Mouse (Mus musculus): ENCODE measurements at regions not wholly inside any gene's neighbourhood (a gene's known extent, or its start where the extent isn't known, plus 50 kb on each side); places are given as distances from the start of the nearest gene placed in this dataset.

- DNase-seq (ENCODE audit: low spot score): peak; percentile 75
These were observed 119.1 kb upstream of the Nbea start for GRCm38 (mm10) chr3:56302346-56303185.

GRCm38 (mm10) chr3:56300769-56301168 lies 117.3 kb upstream of the Nbea start:
- DNase-seq (ENCODE audit: low spot score): no peak

- no peak for DNase-seq (ENCODE audit: low spot score)
These were observed 112.1 kb upstream of the Nbea start for GRCm38 (mm10) chr3:56295578-56295977.

GRCm38 (mm10) chr3:56281507-56281906 lies 98.0 kb upstream of the Nbea start:
- no peak for DNase-seq (ENCODE audit: low spot score)

GRCm38 (mm10) chr3:56280330-56280957 lies 96.9 kb upstream of the Nbea start:
- no peak for DNase-seq (ENCODE audit: low spot score)

GRCm38 (mm10) chr3:56272587-56272986 lies 89.1 kb upstream of the Nbea start:
- no peak for DNase-seq (ENCODE audit: low spot score)

GRCm38 (mm10) chr3:56270241-56270830 lies 86.8 kb upstream of the Nbea start:
- no peak for DNase-seq (ENCODE audit: low spot score)

- no peak for DNase-seq (ENCODE audit: low spot score)
These were observed 78.5 kb upstream of the Nbea start for GRCm38 (mm10) chr3:56261800-56262561.

- no peak for DNase-seq (ENCODE audit: low spot score)
These were observed 72.8 kb upstream of the Nbea start for GRCm38 (mm10) chr3:56256271-56256670.

GRCm38 (mm10) chr3:56244370-56244769 lies 60.9 kb upstream of the Nbea start:
- DNase-seq (ENCODE audit: low spot score): no peak

GRCm38 (mm10) chr3:56238228-56238627 lies 54.7 kb upstream of the Nbea start:
- no peak for DNase-seq (ENCODE audit: low spot score)

GRCm38 (mm10) chr3:56236163-56236562 lies 52.7 kb upstream of the Nbea start:
- no peak for DNase-seq (ENCODE audit: low spot score)
